Mouse (Mus musculus) embryonic fibroblast, embryonic 13.5 days (primary cell): ENCODE results near the gene Tmigd3. TPM values are rescaled to one million over a fixed set of nuclear protein-coding genes. Genes with fewer than 3 reads are reported as not detected.

Experiments used
- H3K27ac ChIP-seq: 2 replicates; pipeline ENCODE4 v1.5.1; 2012; ENCODE audit warnings: low read length, control low read depth, inconsistent platforms; ENCODE audit not compliant: insufficient read depth
- H3K4me1 ChIP-seq: 2 replicates; pipeline ENCODE4 v1.6.1; 2011; ENCODE audit warnings: low read length; ENCODE audit not compliant: control insufficient read depth, insufficient read depth
- H3K4me3 ChIP-seq: 2 replicates; pipeline ENCODE4 v1.5.1; 2011; ENCODE audit warnings: mild to moderate bottlenecking, control low read depth, low read length; ENCODE audit not compliant: insufficient read depth
- CTCF ChIP-seq: IDR thresholded peaks from 2 replicates; pipeline ENCODE4 v1.5.1; 2011; ENCODE audit warnings: mild to moderate bottlenecking, control low read depth, low read length, moderate library complexity, borderline replicate concordance; ENCODE audit not compliant: insufficient read depth
- POLR2A ChIP-seq: IDR thresholded peaks from 2 replicates; pipeline ENCODE4 v1.6.1; 2011; ENCODE audit warnings: low read depth, mild to moderate bottlenecking, control low read depth, low read length, moderate library complexity
- polyA plus RNA-seq: library from polyadenylated mRNA; stranded (reverse); fragments of >200 nt; gene quantifications from 2 replicates; pipeline ENCODE4 v1.2.4, GENCODE M21; 2011; ENCODE audit warnings: low read depth; ENCODE audit not compliant: missing spikeins, insufficient read length

The Tmigd3 gene
- polyA plus RNA-seq, 1 experiment: not detected

GRCm38 (mm10) chr3:105873451-105874445 is 3.0 kb downstream of the Tmigd3 start:
- Histone ChIP-seq H3K27ac (no peak overlapping the region), H3K4me3 (no peak overlapping the region), H3K4me1 (peaks cover 3% of the 10 kb centered on the region; the same call in 1 of the 2 replicates)
- TF ChIP-seq CTCF (no peak), POLR2A (no peak)

GRCm38 (mm10) chr3:105876022-105876421 is 5.3 kb downstream of the Tmigd3 start:
- no peak overlapping the region for H3K4me3 ChIP-seq
- H3K4me1 ChIP-seq: peaks cover 3% of the 10 kb centered on the region; the same call in 1 of the 2 replicates
- TF ChIP-seq POLR2A (no peak), CTCF (no peak)
- no peak overlapping the region for H3K27ac ChIP-seq

GRCm38 (mm10) chr3:105877252-105877803 is 6.6 kb downstream of the Tmigd3 start:
- Histone ChIP-seq H3K4me3 (no peak overlapping the region), H3K4me1 (peaks cover 1% of the 10 kb centered on the region; the same call in 1 of the 2 replicates)
- TF ChIP-seq POLR2A: no peak
- no peak for TF ChIP-seq CTCF

GRCm38 (mm10) chr3:105877919-105878318 is 7.2 kb downstream of the Tmigd3 start:
- Histone ChIP-seq H3K4me1 (no peaks in the 10 kb centered on the region), H3K27ac (no peak overlapping the region), H3K4me3 (no peak overlapping the region)
- no peak for TF ChIP-seq POLR2A

More at GRCm38 (mm10) chr3:105877252-105877803, 6.6 kb downstream of the Tmigd3 start:
- H3K27ac ChIP-seq: no peak overlapping the region

GRCm38 (mm10) chr3:105878751-105879150 is 8.0 kb downstream of the Tmigd3 start:
- no peak for TF ChIP-seq POLR2A
- TF ChIP-seq CTCF: no peak
- no peak overlapping the region for H3K4me3 ChIP-seq
- no peak overlapping the region for H3K27ac ChIP-seq
- H3K4me1 ChIP-seq: no peaks in the 10 kb centered on the region

- H3K4me3 ChIP-seq: no peak overlapping the region
- H3K27ac ChIP-seq: no peak overlapping the region
- TF ChIP-seq POLR2A (no peak), CTCF (no peak)
- H3K4me1 ChIP-seq: no peaks in the 10 kb centered on the region
Measured at GRCm38 (mm10) chr3:105880419-105880818, 9.7 kb downstream of the Tmigd3 start.

GRCm38 (mm10) chr3:105882105-105882504 is 11.4 kb downstream of the Tmigd3 start:
- no peaks in the 10 kb centered on the region for H3K4me1 ChIP-seq
- H3K27ac ChIP-seq: no peak overlapping the region
- no peak for TF ChIP-seq CTCF
- TF ChIP-seq POLR2A: no peak
- H3K4me3 ChIP-seq: no peak overlapping the region

GRCm38 (mm10) chr3:105883111-105883510 is 12.4 kb downstream of the Tmigd3 start:
- H3K27ac ChIP-seq: no peak overlapping the region
- no peaks in the 10 kb centered on the region for H3K4me1 ChIP-seq
- H3K4me3 ChIP-seq: no peak overlapping the region
- TF ChIP-seq POLR2A (no peak), CTCF (no peak)

GRCm38 (mm10) chr3:105888961-105889360 is 18.3 kb downstream of the Tmigd3 start:
- no peak overlapping the region for H3K27ac ChIP-seq
- peaks cover 6% of the 10 kb centered on the region for H3K4me1 ChIP-seq
- H3K4me3 ChIP-seq: no peak overlapping the region
- no peak for TF ChIP-seq POLR2A
- no peak for TF ChIP-seq CTCF

GRCm38 (mm10) chr3:105890220-105890619 is 19.5 kb downstream of the Tmigd3 start:
- TF ChIP-seq POLR2A: no peak
- no peak for TF ChIP-seq CTCF

More at GRCm38 (mm10) chr3:105890220-105890619, 19.5 kb downstream of the Tmigd3 start:
- no peak overlapping the region for H3K4me3 ChIP-seq
- H3K27ac ChIP-seq: no peak overlapping the region
- peaks cover 12% of the 10 kb centered on the region for H3K4me1 ChIP-seq
